Mouse (Mus musculus) right cerebral cortex, postnatal 10 days (tissue): Measurements from ENCODE around the gene 5730596B20Rik.

Source experiments
- DNase-seq, 2 experiments: peaks; one replicate each; pipeline ENCODE4 v3.0.0; 2021; ENCODE audit warnings: low spot score in 2 of 2

5730596B20Rik gene

GRCm38 (mm10) chr6:52211961-52212360 lies 34.7 kb downstream of the 5730596B20Rik start:
- DNase-seq, result no peak

- DNase-seq, result no peak
These were observed 35.3 kb downstream of the 5730596B20Rik start for GRCm38 (mm10) chr6:52212556-52213118.

GRCm38 (mm10) chr6:52213119-52213986 lies 36.1 kb downstream of the 5730596B20Rik start, which contains the start of the genes Hoxa3 and Gm28308:
TSS of gene Hoxa3 (minus strand) at chr6:52213336.
TSS of gene Gm28308 (minus strand) at chr6:52213339.
- no peak for DNase-seq

GRCm38 (mm10) chr6:52214271-52214670 lies 37.0 kb downstream of the 5730596B20Rik start:
- no peak for DNase-seq

DNA sequence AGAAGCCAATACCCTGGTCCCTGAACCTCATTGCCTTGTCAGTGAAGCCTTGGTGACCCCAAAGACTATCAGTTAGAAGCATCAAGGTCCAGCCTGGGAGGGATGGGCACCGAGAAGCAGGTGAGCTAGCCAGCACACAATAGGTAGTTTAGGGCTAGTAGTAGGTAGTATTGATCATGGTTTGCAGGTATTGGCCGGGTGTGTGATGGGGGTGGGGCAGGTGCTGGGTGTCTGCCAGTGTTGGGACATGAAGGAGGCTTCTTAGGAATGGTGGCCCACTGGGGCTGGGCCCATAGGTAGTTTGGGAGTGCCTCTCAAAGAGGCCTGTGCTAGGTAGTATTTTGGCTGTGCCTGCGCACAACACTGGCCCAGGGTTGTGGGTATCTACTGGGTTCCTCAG lies 37.8 kb downstream of the 5730596B20Rik start:
- no peak for DNase-seq

- DNase-seq, result no peak
These were observed 38.7 kb downstream of the 5730596B20Rik start for GRCm38 (mm10) chr6:52215771-52216535.

DNA sequence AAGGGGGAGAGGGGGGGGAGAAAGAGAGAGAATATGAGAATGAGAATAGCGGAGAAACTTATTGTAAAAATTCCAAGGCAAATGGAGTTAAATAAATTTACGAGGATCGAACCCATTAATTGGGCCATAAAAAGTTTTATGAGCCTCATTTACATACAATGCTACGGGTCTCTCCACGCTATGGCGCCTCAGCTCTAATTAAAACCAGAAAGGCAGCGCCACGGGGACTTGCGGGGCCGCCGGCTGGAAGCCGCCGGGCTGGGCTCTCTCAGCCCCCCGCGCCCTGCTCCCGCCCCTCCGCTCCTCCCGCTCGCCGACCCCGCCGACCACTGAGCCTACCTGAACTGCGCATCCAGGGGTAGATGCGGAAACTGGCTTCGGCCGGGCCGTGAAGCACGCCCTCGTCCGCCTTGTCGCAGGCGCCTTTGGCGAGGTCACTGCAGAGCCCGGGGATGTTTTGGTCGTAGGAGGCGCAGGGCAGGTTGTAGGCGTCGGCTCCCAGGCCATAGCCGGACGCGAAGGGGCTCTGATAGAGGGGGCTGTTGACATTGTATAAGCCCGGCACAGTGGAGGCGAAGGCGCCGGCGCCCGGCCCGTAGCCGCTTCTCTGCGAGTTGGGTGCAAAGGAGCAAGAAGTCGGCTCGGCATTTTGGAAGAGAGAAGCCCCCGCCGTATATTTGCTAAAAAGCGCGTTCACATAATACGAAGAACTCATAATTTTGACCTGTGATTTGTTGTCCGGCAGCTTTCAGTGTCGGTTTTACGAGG lies 39.6 kb downstream of the 5730596B20Rik start:
- no peak for DNase-seq

DNA sequence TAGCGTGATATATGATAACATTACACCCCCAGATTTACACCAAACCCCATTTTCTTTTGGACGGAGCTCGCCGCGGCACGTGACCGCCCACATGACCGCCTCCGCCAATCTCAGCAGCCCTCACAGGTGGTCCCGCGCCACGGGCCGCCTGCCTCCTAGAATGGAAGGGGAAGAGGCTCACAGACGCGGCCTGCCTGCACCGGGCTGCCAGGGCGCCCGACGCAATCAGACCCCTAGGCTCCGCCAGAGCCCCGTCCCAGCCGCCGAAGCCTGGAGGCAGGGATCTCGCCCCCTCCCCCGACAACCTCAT lies 40.1 kb downstream of the 5730596B20Rik start:
- DNase-seq, result no peak

GRCm38 (mm10) chr6:52217895-52218642 lies 40.8 kb downstream of the 5730596B20Rik start:
- no peak for DNase-seq

- no peak for DNase-seq
These were observed 41.4 kb downstream of the 5730596B20Rik start for GRCm38 (mm10) chr6:52218643-52219215.

DNA sequence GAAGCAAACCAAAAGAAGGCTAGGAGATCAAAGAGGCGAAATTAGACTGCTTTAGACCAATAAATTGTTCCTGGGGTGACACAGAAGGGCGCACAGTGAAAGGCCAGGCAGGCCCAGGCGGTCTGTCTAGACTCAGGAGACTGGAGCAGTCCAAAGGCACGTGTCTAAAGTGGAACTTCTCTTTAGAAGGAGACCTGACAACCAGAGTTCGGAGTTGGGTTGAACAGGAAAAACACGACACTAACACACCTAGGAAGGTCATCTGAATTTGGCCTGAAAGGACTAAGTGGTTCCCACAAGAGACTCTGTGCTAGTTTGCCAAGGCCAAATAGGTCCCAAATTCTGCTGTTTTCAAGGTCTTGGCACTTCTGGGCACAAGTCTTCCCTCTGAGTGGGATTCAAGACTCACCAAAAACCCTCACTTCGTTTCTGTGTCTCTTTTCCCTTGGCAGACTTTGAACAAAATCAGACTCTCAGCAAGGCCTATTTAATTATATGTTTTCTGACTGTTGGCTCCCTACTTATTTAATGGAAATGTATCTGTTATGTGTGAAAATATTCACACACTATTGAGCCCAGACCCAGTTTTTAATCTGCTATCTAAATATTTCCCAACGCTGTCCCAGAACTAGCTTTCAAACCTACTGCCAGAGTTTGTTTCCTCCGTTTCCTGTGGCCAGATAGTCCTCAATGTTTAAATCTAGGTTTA lies 42.1 kb downstream of the 5730596B20Rik start:
- no peak for DNase-seq

DNA sequence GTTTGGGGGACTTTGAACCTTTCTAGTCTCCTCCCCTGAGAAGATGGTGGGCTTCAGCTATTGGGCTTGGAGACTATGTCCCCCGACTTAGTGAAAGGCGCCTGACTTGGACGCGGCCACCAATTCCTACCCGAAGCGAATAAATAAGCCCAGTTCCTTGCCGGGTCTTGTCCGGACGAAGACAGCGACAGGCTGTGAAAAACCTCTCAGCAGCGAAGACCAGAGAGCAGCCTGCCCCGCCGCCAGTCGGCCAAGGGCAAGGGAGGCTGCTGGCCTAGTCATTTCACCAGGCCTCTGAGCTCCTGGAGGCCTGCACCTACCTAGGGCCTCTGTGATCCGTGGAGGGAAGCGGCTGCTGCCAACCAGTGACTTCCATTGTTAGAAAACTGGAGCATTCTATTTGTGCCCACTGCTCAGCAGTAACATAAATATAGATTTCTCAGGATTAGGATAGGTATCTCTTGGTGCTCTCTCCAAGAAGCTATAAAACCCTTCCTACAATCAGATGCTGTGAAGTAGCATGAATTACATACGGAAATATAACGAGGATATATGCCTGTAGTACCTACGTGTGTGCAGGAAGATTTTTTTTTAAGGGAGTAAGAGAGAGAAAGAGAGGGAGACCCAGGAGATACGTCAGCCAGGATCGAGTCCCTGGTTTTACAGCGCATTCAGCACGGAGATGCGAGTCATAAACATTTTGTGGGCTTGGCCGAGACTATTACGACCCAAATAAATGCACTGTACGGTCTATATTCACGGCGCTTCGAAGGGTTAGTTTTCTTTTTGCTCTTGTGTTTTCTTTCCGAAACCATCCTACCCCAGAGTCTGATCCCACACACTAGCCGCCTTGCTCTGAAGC lies 42.9 kb downstream of the 5730596B20Rik start:
- DNase-seq, result no peak

DNA sequence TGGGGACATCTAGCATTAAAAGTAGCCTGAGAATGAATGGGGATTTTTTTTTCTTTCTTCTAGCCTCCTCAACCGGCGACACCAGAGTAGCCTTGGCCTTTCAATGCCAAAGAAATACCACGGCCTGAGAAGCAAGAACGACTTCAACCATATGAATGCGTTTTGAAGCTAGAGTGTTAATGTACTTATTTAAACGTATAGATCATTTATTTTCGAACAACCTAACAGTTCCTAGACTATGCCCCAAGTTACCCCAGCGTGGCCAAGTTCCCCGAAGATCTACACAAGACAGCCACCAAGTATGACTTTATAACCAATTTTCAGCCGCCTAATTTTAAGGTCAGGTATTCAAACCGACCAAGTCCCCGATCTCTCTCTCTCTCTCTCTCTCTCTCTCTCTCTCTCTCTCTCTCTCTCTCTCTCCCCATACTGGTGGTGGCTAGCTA lies 43.6 kb downstream of the 5730596B20Rik start:
- no peak for DNase-seq

DNA sequence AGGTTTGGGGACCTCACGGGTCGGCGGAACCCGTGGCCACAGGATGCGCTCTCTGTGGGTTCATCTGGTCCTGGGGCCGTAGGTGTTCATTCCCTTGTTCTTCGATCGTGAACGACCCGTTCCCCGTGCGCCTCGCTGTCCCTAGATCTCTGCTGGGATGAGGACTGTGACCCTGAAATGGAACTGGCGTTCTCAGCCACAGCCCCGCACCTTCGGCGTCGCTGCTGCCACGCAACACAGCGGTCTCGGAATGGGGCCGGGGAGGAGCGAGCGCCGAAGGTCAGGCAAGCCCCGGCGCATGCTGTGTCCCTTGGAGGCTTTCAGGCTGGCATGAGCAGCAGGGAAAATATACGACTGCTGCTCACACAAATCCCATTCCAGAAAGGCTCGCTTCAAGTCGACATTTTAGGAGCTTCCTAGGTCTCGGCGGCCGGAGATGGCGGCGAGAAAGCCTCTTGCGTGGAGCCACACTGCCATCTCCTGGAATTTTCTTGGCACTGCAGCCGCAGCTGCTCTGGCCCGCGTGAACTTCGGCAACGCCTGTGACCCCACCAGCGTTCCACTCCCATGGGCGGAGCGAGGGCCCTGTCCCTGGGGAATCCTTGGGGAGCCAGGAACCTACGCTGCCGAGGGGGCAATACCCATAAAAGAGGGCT lies 44.2 kb downstream of the 5730596B20Rik start, which contains the start of gene Hoxa7:
Gene Hoxa7 (minus strand): TSS at position 518 of the 656 bp plus-strand sequence.
- DNase-seq, result peak; percentile 81 to 82

DNA sequence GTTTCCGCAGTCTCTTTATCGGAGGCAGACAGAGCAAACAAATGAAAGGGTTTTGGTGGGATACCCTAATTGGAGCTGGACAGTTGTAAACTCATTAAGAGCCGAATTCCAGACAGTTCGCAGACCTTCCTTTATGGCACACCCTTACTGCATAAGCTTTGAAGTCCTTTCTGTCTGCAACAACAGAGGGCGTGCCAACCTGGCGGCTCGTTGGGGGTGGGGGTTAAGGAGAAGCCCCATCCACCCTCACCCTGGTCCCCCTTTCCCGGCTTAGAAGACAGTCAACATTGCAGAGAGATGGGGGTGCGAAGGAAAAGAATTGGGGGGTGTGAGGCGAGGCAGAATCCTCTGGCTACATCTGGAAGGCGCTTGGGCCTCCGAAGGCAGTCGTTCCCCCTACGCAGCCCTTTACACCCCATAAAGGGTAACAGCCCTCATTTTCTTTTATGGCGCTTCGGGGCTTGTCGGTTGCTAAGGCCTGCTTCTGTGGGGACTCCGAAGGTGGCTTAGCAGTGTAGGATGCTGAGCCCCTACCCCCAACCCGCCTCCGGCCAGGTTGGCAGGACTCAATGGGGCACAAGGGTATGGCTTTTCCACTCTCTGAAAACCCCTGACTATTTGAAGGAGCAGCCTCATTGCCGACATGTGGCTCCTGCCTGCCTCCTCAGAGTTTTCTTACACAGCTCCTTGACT lies 44.8 kb downstream of the 5730596B20Rik start:
- no peak for DNase-seq

DNA sequence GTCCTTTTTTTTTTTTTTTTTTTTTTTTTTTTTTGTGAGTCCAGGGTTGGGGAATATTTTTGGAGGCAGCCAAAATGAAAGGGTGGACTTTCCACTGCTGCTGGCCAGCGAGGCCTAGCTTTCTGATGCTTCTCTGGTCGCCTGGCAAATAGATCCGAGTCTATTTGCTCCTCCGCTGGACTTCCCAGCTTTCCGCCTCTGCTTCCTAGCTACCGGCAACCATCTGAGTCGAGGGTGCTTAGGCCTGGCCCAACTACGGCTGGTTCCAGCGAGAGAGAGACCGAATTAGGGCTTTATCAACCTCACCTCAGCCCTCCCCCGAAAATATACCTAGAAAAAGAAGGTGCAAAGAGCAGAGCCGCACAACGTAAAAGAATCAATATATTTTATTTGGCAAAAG lies 45.4 kb downstream of the 5730596B20Rik start:
- DNase-seq, result no peak

DNA sequence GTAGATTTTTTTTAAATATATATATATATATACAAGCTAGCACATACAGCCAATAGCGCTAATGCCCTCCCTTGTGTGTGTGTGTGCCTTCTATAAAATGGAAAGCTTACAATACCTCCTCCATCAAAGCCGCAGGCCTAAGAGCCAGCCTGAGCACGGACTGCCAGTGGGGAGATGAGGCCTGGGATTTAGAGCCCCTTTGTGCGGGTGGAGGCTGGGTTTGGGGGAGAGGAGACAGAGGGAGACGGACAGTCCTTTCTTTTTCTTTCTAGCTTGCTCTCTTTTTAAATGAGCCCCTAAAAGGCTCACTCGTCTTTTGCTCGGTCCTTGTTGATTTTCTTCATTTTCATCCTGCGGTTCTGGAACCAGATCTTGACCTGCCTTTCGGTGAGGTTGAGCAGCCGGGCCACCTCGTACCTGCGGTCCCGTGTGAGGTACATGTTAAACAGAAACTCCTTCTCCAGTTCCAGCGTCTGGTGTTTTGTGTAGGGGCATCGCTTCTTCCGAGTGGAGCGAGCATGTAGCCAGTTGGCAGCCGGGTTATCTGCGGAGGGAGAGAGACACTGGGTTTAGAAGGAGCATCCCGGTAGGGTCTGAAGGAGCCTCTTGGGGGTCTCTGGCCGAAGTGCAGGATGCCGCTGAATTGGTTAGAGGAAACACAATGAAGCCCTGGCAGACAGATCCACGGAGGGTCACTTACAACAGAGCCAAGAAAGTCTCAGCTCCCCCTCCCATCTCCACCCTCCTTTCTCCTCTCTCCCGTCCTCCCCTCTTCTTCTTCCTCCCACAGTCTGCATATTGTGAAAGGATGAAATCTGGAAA lies 46.9 kb downstream of the 5730596B20Rik start:
- DNase-seq, result no peak
